Mouse (Mus musculus) myocyte (in vitro differentiated cells): ENCODE results near the gene Pcbp4. TPM values are rescaled to one million over a fixed set of nuclear protein-coding genes. Genes with fewer than 3 reads are reported as not detected.

Experiments used
- H3K27me3 ChIP-seq: one replicate; pipeline ENCODE4 v1.6.1; 2011; ENCODE audit not compliant: control insufficient read depth, insufficient read depth, insufficient read length
- H3K36me3 ChIP-seq: one replicate; pipeline ENCODE4 v1.6.1; 2011; ENCODE audit not compliant: control insufficient read depth, insufficient read depth
- H3K4me2 ChIP-seq: one replicate; pipeline ENCODE4 v1.6.1; 2011; ENCODE audit warnings: low read depth, control low read depth
- H3K4me3 ChIP-seq: one replicate; pipeline ENCODE4 v1.5.1; 2011; ENCODE audit warnings: mild to moderate bottlenecking, control low read depth, moderate library complexity
- H3K79me2 ChIP-seq: one replicate; pipeline ENCODE4 v1.6.1; 2011; ENCODE audit not compliant: control insufficient read depth, insufficient read depth
- H3ac ChIP-seq: one replicate; pipeline ENCODE4 v1.6.1; 2011; ENCODE audit not compliant: control insufficient read depth, insufficient read length
- CEBPB ChIP-seq: IDR thresholded peaks from 2 replicates; pipeline ENCODE4 v1.6.1; 2011; ENCODE audit warnings: mild to moderate bottlenecking, moderate library complexity; ENCODE audit not compliant: poor library complexity, insufficient read depth, severe bottlenecking
- E2F4 ChIP-seq: IDR thresholded peaks from one replicate; pipeline ENCODE4 v1.6.1; 2011; ENCODE audit warnings: mild to moderate bottlenecking, control low read depth, moderate library complexity; ENCODE audit not compliant: insufficient read depth
- MAX ChIP-seq: IDR thresholded peaks from one replicate; pipeline ENCODE4 v1.6.1; 2011; ENCODE audit warnings: low read depth, mild to moderate bottlenecking, control low read depth
- MYOD1 ChIP-seq, 3 experiments: IDR thresholded peaks; one replicate each; pipeline ENCODE4 v1.6.1; 2011; ENCODE audit warnings: control low read depth in 2 of 3, low read depth in 2 of 3, mild to moderate bottlenecking in 2 of 3, moderate library complexity in 1 of 3; ENCODE audit not compliant: insufficient read length in 2 of 3, control insufficient read depth in 1 of 3
- MYOG ChIP-seq, 3 experiments: IDR thresholded peaks; one replicate each; pipeline ENCODE4 v1.6.1; 2011; ENCODE audit warnings: control low read depth in 2 of 3, low read depth in 2 of 3, mild to moderate bottlenecking in 2 of 3; ENCODE audit not compliant: insufficient read length in 2 of 3, control insufficient read depth in 1 of 3, insufficient read depth in 1 of 3
- POLR2A ChIP-seq: IDR thresholded peaks from one replicate; pipeline ENCODE4 v1.6.1; 2011; ENCODE audit warnings: low read depth, mild to moderate bottlenecking, control low read depth, moderate library complexity; ENCODE audit not compliant: insufficient read length
- POLR2AphosphoS2 ChIP-seq: IDR thresholded peaks from one replicate; pipeline ENCODE4 v1.6.1; 2011; ENCODE audit warnings: low read depth, control low read depth; ENCODE audit not compliant: insufficient read length
- REST ChIP-seq: IDR thresholded peaks from one replicate; pipeline ENCODE4 v1.6.1; 2011; ENCODE audit warnings: mild to moderate bottlenecking, control low read depth, moderate library complexity; ENCODE audit not compliant: insufficient read depth, insufficient read length
- SRF ChIP-seq: IDR thresholded peaks from one replicate; pipeline ENCODE4 v1.6.1; 2011; ENCODE audit warnings: low read depth; ENCODE audit not compliant: control insufficient read depth, insufficient read length
- TCF12 ChIP-seq: IDR thresholded peaks from one replicate; pipeline ENCODE4 v1.6.1; 2011; ENCODE audit warnings: mild to moderate bottlenecking, control low read depth; ENCODE audit not compliant: poor library complexity, insufficient read depth, severe bottlenecking
- TCF3 ChIP-seq: IDR thresholded peaks from one replicate; pipeline ENCODE4 v1.6.1; 2011; ENCODE audit warnings: low read depth, control low read depth; ENCODE audit not compliant: insufficient read length
- USF1 ChIP-seq: IDR thresholded peaks from one replicate; pipeline ENCODE4 v1.6.1; 2011; ENCODE audit warnings: low read depth, mild to moderate bottlenecking, control low read depth, moderate library complexity
- polyA plus RNA-seq: library from polyadenylated mRNA; unstranded; fragments of >200 nt; fragmentation: generic; extraction: Trizol; gene quantifications from one replicate; pipeline ENCODE4 v1.2.1, GENCODE M21; 2012; ENCODE audit warnings: missing spikeins

Gene Pcbp4
- polyA plus RNA-seq, 1 experiment: 274 TPM

DNA sequence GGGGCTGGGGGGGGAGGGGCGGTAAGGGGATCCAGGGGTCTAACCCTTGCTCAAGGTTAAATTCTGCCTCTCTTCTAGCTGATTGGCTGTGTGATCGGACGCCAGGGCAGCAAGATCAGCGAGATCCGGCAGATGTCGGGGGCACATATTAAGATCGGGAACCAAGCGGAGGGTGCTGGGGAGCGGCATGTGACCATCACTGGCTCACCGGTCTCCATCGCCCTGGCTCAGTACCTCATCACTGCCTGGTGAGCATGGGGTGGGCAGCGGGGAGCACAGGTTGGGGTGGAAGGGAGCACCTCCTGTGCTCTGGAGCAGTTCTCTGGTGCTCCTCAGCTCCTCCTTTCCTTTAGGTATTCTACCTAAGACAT is 9.3 kb downstream of the Pcbp4 start:
- Histone ChIP-seq H3K4me2 (no peak overlapping the region), H3ac (no peak overlapping the region), H3K27me3 (no peaks in the 10 kb centered on the region), H3K4me3 (no peak overlapping the region), H3K36me3 (peaks cover 13% of the 10 kb centered on the region), H3K79me2 (peaks cover 28% of the 10 kb centered on the region)
- TF ChIP-seq REST (no peak), TCF12 (no peak), POLR2A (peak; percentile 32)

DNA sequence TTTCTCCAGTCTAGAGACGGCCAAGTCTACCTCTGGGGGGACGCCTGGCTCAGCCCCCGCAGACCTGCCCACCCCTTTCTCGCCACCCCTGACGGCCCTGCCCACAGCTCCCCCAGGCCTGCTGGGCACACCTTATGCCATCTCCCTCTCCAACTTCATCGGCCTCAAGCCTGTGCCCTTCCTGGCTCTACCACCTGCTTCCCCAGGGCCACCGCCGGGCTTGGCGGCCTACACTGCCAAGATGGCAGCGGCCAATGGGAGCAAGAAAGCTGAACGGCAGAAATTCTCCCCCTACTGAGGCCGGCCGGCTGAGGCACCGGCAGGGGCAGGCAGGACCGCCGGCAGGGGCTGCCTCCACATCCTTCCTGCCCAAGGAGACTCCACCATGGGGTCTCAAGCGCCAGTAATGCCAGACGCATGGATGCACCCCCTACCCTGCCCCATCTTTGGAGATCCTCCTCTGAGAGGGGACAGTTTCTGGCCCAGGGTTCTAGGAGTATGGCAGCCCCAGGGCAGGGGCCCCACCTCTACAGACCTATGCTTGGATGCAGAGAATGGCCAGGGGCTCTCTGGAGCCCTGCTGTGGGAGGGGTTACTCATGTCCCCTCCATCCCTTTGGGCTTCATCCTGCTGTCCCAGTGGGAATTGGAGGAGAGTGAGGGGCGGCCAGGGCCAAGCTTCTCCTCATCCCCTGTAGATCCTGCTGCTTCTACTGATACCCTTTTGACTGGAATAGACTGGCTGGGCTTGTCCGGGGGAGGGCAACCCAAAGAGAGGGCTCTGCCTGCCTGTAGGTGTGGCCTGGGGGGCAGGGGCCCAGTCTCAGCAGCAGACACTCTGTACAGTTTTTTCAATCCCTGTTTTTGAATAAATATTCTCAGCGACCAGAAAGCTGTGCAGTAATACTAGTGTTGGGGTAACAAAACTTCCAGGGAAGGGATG is 10.3 kb downstream of the Pcbp4 start:
- TF ChIP-seq MAX: no peak
- TF ChIP-seq MYOD1 (IDR thresholded peaks at IDR 0.05; ENCODE audit: control insufficient read depth in 1 of 3, insufficient read length in 2 of 3, low read depth in 2 of 3): no peak
- no peak for TF ChIP-seq E2F4
- TF ChIP-seq TCF3: no peak
- no peak for TF ChIP-seq USF1
- TF ChIP-seq POLR2AphosphoS2: no peak
- H3K36me3 ChIP-seq: peaks cover 13% of the 10 kb centered on the region

DNA sequence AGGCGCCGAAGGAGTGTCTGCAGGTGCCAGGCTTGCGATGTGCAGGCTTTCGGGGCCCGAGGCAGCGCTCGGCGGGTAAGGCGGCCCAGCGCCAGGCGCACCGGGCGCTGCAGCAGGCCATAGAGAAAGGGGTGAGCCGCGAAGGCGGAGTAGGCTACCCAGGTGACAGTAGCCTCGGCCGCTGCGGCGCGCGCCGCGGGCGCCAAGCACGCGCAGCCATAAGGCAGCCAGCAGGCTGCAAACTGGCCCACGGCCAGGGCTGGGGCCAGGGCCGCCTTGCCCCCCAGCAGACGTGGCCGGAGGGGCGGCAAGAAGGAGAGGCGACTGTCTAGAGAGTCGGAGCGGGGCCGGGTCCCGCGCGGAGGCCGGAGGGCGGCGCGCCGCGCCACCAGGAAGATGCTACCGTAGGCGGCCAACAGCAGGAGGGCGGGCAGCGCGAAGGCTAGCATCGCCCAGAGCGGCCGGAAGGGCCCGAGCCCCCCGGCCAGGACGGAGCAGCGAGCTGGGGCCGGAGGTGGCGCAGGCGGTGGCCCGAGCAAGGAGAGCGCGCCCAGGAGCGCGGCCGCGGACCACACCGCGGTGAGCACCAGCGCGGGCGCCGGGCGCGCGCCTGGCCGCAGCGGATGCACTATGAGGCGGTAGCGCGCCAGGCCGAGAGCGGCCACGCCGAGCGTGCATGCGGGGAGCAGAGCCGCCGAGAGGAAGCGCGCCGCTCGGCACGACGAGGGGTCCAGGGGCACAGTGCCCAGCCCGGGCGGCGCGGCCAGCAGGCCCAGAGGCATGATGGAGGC is 11.9 kb downstream of the Pcbp4 start:
- peaks cover 5% of the 10 kb centered on the region for H3K36me3 ChIP-seq
- H3ac ChIP-seq: no peak overlapping the region
- H3K4me3 ChIP-seq: no peak overlapping the region
- no peak overlapping the region for H3K4me2 ChIP-seq
- peaks cover 4% of the 10 kb centered on the region for H3K79me2 ChIP-seq
- H3K27me3 ChIP-seq: no peaks in the 10 kb centered on the region
- TF ChIP-seq MYOD1 (IDR thresholded peaks at IDR 0.05; ENCODE audit: control insufficient read depth in 1 of 3, insufficient read length in 2 of 3, low read depth in 2 of 3) (no peak), POLR2A (peak; percentile 47), POLR2AphosphoS2 (peak; percentile 63)

More for the DNA sequence above, 10.3 kb downstream of the Pcbp4 start:
- H3ac ChIP-seq: no peak overlapping the region
- H3K27me3 ChIP-seq: no peaks in the 10 kb centered on the region
- peaks cover 19% of the 10 kb centered on the region for H3K79me2 ChIP-seq
- no peak overlapping the region for H3K4me3 ChIP-seq
- no peak overlapping the region for H3K4me2 ChIP-seq

DNA sequence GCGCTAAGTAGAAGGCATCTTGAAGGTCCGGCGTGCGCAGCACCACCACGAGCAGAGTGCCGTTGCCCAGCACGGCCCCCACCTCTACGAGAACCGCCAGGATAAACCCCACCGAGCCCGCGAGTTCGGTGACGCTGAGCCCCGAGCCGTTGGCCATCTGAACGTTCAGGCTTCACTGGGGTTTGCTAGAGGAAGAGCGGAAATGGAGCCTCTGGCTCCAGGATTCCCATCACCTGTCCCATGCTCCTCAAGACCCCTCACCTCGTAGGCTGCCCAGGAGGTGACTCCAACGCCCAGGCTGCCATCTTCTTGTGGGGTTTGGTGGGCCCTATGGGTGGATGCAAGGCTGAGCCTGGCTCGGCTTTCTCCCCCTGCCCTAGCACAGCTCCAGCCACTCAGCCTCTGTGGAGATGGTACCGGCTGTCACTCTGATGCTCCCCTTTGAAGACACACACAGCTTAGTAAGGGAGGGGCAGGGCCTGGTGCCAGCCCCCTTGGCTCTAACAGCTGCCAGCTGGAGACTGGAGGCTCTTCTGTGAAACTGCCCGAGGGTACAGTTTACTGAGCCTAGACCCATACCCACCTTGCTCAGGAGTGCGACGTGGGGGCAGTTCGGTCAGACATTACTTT is 12.6 kb downstream of the Pcbp4 start, which contains the start of gene Gpr62:
Gene Gpr62, minus strand, starts transcription at position 368 of the 630 bp plus-strand sequence.
- H3K27me3 ChIP-seq: no peaks in the 10 kb centered on the region
- H3ac ChIP-seq: no peak within 1 kb of the TSS
- H3K4me3 ChIP-seq: no peak within 1 kb of the TSS
- no peaks in the 10 kb centered on the region for H3K79me2 ChIP-seq
- no peak for TF ChIP-seq MAX
- no peak for TF ChIP-seq USF1
- no peak for TF ChIP-seq TCF12
- TF ChIP-seq TCF3: no peak
- no peak for TF ChIP-seq E2F4
- peak in 1 of 3 experiments; percentile 12 for TF ChIP-seq MYOG (IDR thresholded peaks at IDR 0.05; ENCODE audit: control insufficient read depth in 1 of 3, insufficient read depth in 1 of 3, insufficient read length in 2 of 3, low read depth in 2 of 3)
- TF ChIP-seq CEBPB: no peak
- TF ChIP-seq MYOD1 (IDR thresholded peaks at IDR 0.05; ENCODE audit: control insufficient read depth in 1 of 3, insufficient read length in 2 of 3, low read depth in 2 of 3): no peak
- TF ChIP-seq POLR2AphosphoS2: peak; percentile 73
- no peak for TF ChIP-seq SRF
- H3K36me3 ChIP-seq: peaks cover 5% of the 10 kb centered on the region
- H3K4me2 ChIP-seq: no peak within 1 kb of the TSS

DNA sequence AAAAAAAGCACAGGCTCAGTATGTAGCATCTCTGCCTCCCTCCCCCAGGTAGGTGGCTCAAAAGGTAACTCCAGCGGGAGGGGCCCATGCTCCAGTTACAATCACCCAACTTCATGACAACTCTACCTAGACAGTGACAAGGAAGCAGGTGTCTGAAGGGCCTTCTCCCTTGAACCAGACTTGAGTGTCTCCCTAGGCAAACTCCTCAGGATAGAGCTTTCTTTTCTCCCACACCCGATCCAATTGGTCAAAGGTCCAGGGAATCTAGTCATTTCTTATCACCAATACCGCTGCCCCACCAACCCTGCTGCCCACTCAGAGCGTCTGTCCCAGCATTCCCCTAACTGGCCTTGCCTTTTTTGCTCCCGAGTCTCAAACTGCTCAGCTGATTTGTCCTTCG is 13.6 kb downstream of the Pcbp4 start:
- Histone ChIP-seq H3K79me2 (no peaks in the 10 kb centered on the region), H3K27me3 (no peaks in the 10 kb centered on the region), H3K4me2 (no peak overlapping the region), H3K36me3 (peaks cover 5% of the 10 kb centered on the region), H3K4me3 (no peak overlapping the region), H3ac (no peak overlapping the region)
- TF ChIP-seq SRF: no peak
- TF ChIP-seq CEBPB: no peak
- TF ChIP-seq MYOG (IDR thresholded peaks at IDR 0.05; ENCODE audit: control insufficient read depth in 1 of 3, insufficient read depth in 1 of 3, insufficient read length in 2 of 3, low read depth in 2 of 3): no peak
- TF ChIP-seq POLR2AphosphoS2: no peak
- TF ChIP-seq MAX: no peak
- no peak for TF ChIP-seq TCF3
- no peak for TF ChIP-seq USF1
- no peak for TF ChIP-seq E2F4
- no peak for TF ChIP-seq TCF12
- no peak for TF ChIP-seq REST
- no peak for TF ChIP-seq POLR2A
- TF ChIP-seq MYOD1 (IDR thresholded peaks at IDR 0.05; ENCODE audit: control insufficient read depth in 1 of 3, insufficient read length in 2 of 3, low read depth in 2 of 3): no peak
